Mouse (Mus musculus) brain, adult 2 months (tissue): ENCODE data around the gene Hexim1.

ENCODE experiments used
- DNase-seq: peaks from one replicate; pipeline ENCODE4 v3.0.0; 2011; ENCODE audit warnings: low read depth, low spot score

Gene Hexim1

GRCm38 (mm10) chr11:103098531-103099190 lies 17.4 kb upstream of the Hexim1 start:
- DNase-seq: no peak

GRCm38 (mm10) chr11:103099352-103099940 lies 16.6 kb upstream of the Hexim1 start:
- DNase-seq: no peak

- DNase-seq: no peak
Observed at GRCm38 (mm10) chr11:103100361-103100760, 15.7 kb upstream of the Hexim1 start.

- DNase-seq: peak; percentile 91
Observed at GRCm38 (mm10) chr11:103101481-103101865, 14.6 kb upstream of the Hexim1 start, which contains the start of the genes Plcd3 and Acbd4. Gene Plcd3 (minus strand): TSS chr11:103101658. Gene Acbd4 (plus strand): TSS chr11:103101682.

- DNase-seq: peak; percentile 93
Observed at GRCm38 (mm10) chr11:103101866-103102501, 14.0 kb upstream of the Hexim1 start.

GRCm38 (mm10) chr11:103102725-103103349 lies 13.2 kb upstream of the Hexim1 start:
- DNase-seq: peak; percentile 98

- no peak for DNase-seq
Observed at GRCm38 (mm10) chr11:103103621-103104020, 12.4 kb upstream of the Hexim1 start.

- no peak for DNase-seq
Observed at GRCm38 (mm10) chr11:103104469-103104868, 11.6 kb upstream of the Hexim1 start.

- no peak for DNase-seq
Observed at GRCm38 (mm10) chr11:103105180-103105725, 10.8 kb upstream of the Hexim1 start.

- no peak for DNase-seq
Observed at GRCm38 (mm10) chr11:103105810-103106209, 10.2 kb upstream of the Hexim1 start.

- DNase-seq: no peak
Observed at GRCm38 (mm10) chr11:103106386-103106785, 9.6 kb upstream of the Hexim1 start.

- no peak for DNase-seq
Observed at GRCm38 (mm10) chr11:103111301-103111700, 4.7 kb upstream of the Hexim1 start.

- DNase-seq: no peak
Observed at GRCm38 (mm10) chr11:103111881-103112551, 4.0 kb upstream of the Hexim1 start.

GRCm38 (mm10) chr11:103112552-103112912 lies 3.5 kb upstream of the Hexim1 start:
- DNase-seq: no peak

GRCm38 (mm10) chr11:103113005-103113404 lies 3.0 kb upstream of the Hexim1 start:
- DNase-seq: no peak

GRCm38 (mm10) chr11:103113771-103114170 lies 2.3 kb upstream of the Hexim1 start:
- DNase-seq: no peak

- no peak for DNase-seq
Observed at GRCm38 (mm10) chr11:103114270-103114943, 1.6 kb upstream of the Hexim1 start.

- DNase-seq: peak; percentile 98
Observed at GRCm38 (mm10) chr11:103115163-103116007, 646 bp upstream of the Hexim1 start.

- DNase-seq: peak; percentile 92
Observed at GRCm38 (mm10) chr11:103116959-103117590, 1.0 kb downstream of the Hexim1 start.

GRCm38 (mm10) chr11:103117591-103118009 lies 1.6 kb downstream of the Hexim1 start:
- DNase-seq: peak; percentile 69
